In the genomic region with DNA sequence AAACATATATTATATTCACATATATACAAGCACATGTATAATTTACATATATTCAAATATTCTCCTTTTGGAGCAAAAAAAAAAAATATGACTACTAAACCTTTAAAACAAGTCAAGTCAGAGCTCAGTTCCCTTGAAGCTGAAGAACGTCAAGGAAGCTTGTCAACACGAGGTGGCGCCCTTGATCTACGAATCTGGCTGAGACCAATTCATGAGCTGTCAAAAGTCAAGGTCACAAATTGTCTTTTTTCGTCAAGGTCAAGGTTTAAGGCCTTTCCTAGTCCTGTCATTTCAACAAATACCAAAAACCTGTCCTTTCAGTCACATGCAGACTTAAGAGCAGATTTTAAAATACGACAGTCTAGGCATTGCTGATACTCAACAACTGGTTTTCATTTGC, we compare ENCODE assay signal across 8 mouse cellular contexts. TPM values are rescaled to one million over a fixed set of nuclear protein-coding genes. Genes with fewer than 3 reads are reported as not detected.
DNase-seq lines count a peak whose midpoint lies in the region; ATAC-seq and TF ChIP-seq lines count a peak whose summit lies in the region.
"Had no signal": no experiment of that assay in that cellular context is flagged by ENCODE, and none has a peak within 500 bp of the region (broad histone marks: within the 10 kb centered on the region; RNA-seq: fewer than 3 reads in every experiment).

No protein-coding gene starts in this region.

- no peak overlapping the region for H3K9ac ChIP-seq in kidney, postnatal 0 days (ENCODE audit: low read depth, low read length)
- H3K9ac ChIP-seq in liver, embryonic 14.5 days (replicated peaks): no peak overlapping the region
- H3K9ac ChIP-seq: heart, embryonic 15.5 days had no signal

- DNase-seq in testis, postnatal 14 days (ENCODE audit: low spot score): no peak
- DNase-seq in fibroblast of lung, adult 2 months (ENCODE audit: low read depth): peak; percentile 53
- peak; percentile 89 for DNase-seq in kidney, postnatal 0 days (ENCODE audit: low spot score)
- DNase-seq in liver, embryonic 14.5 days (ENCODE audit: low read depth in 3 of 3, low spot score in 3 of 3): peak; percentile 31 to 35 (median 32)
- peak; percentile 44 for DNase-seq in spleen, adult 12 weeks (ENCODE audit: low spot score)

- under 1% methylated on average over 6 of the region's 6 CpGs for WGBS in bone marrow, adult 2 months
- under 1% methylated on average over 6 of the region's 6 CpGs for WGBS in kidney, postnatal 0 days
- whole genome bisulfite sequencing in liver, embryonic 14.5 days (ENCODE audit: insufficient replicate concordance): under 1% methylated on average over 6 of the region's 6 CpGs

- TF ChIP-seq CTCF in testis, adult 2 months (IDR thresholded peaks at IDR 0.05; ENCODE audit: control insufficient read depth, insufficient read depth, insufficient replicate concordance, low read depth, low read length): peak; percentile 18; the same call in 1 of the 2 replicates
- peak; percentile 68 for TF ChIP-seq CTCF in bone marrow, adult 2 months (IDR thresholded peaks at IDR 0.05; ENCODE audit: control insufficient read depth, insufficient read depth, low read length)
- TF ChIP-seq CTCF in kidney, postnatal 0 days (IDR thresholded peaks at IDR 0.05; ENCODE audit: low read depth): peak; percentile 83
- peak; percentile 57 for TF ChIP-seq CTCF in liver, embryonic 14.5 days (IDR thresholded peaks at IDR 0.05; ENCODE audit: low read depth)

- H3K9me3 ChIP-seq in kidney, postnatal 0 days (replicated peaks; ENCODE audit: low read length): no peaks in the 10 kb centered on the region
- no peaks in the 10 kb centered on the region for H3K9me3 ChIP-seq in liver, embryonic 14.5 days (ENCODE audit: control insufficient read depth, low read length)
- H3K9me3 ChIP-seq: heart, embryonic 15.5 days had no signal

- peaks cover 18% of the 10 kb centered on the region for H3K4me1 ChIP-seq in testis, adult 2 months (ENCODE audit: control insufficient read depth, insufficient read depth, low read length)
- H3K4me1 ChIP-seq in bone marrow, adult 2 months (ENCODE audit: control insufficient read depth, insufficient read depth, low read length): no peaks in the 10 kb centered on the region
- peaks cover 8% of the 10 kb centered on the region; the same call in 1 of the 2 replicates for H3K4me1 ChIP-seq in kidney, postnatal 0 days (replicated peaks; ENCODE audit: insufficient read depth, low read length)
- no peaks in the 10 kb centered on the region for H3K4me1 ChIP-seq in liver, embryonic 14.5 days (replicated peaks; ENCODE audit: control insufficient read depth in 2 of 2, insufficient read depth in 2 of 2, low read length in 1 of 2)

- TF ChIP-seq POLR2A in testis, adult 2 months (IDR thresholded peaks at IDR 0.05; ENCODE audit: control insufficient read depth, low read depth, low read length): no peak
- TF ChIP-seq POLR2A in bone marrow, adult 2 months (IDR thresholded peaks at IDR 0.05; ENCODE audit: borderline replicate concordance, control insufficient read depth, low read depth, low read length): no peak

- no peak for ATAC-seq in kidney, postnatal 0 days (replicated peaks; ENCODE audit: low FRiP score, low read depth)
- ATAC-seq in liver, embryonic 14.5 days (ENCODE audit: insufficient read depth): no peak

- H3K4me2 ChIP-seq in kidney, postnatal 0 days (ENCODE audit: low read length): no peak overlapping the region
- H3K4me2 ChIP-seq in liver, embryonic 14.5 days (ENCODE audit: low read depth): no peak overlapping the region
- H3K4me2 ChIP-seq: heart, embryonic 15.5 days had no signal

- no peak for TF ChIP-seq EP300 in liver, embryonic 14.5 days (IDR thresholded peaks at IDR 0.05; ENCODE audit: low read depth)

- H3K27me3 ChIP-seq in testis, adult 2 months (ENCODE audit: control insufficient read depth, insufficient read depth, low read length): peaks cover 14% of the 10 kb centered on the region
- peaks cover 52% of the 10 kb centered on the region for H3K27me3 ChIP-seq in kidney, postnatal 0 days (ENCODE audit: insufficient read depth, low read length)
- H3K27me3 ChIP-seq in liver, embryonic 14.5 days (ENCODE audit: control insufficient read depth, insufficient read depth, low read length): peaks cover 93% of the 10 kb centered on the region

- H3K27ac ChIP-seq in testis, adult 2 months (ENCODE audit: control insufficient read depth, insufficient read depth, low read depth, low read length): no peak overlapping the region
- no peak overlapping the region for H3K27ac ChIP-seq in bone marrow, adult 2 months (ENCODE audit: control insufficient read depth, insufficient read depth, low read depth, low read length, poor library complexity)
- H3K27ac ChIP-seq in kidney, postnatal 0 days: no peak overlapping the region
- no peak overlapping the region for H3K27ac ChIP-seq in liver, embryonic 14.5 days
- H3K27ac ChIP-seq: heart, embryonic 15.5 days had no signal

- H3K4me3 ChIP-seq in testis, adult 2 months (ENCODE audit: control insufficient read depth, low read depth, low read length): no peak overlapping the region
- no peak overlapping the region for H3K4me3 ChIP-seq in bone marrow, adult 2 months (replicated peaks; ENCODE audit: control insufficient read depth, low read depth, low read length)
- H3K4me3 ChIP-seq in kidney, postnatal 0 days (replicated peaks; ENCODE audit: low read depth, low read length): no peak overlapping the region
- no peak overlapping the region for H3K4me3 ChIP-seq in liver, embryonic 14.5 days (ENCODE audit: insufficient read depth in 1 of 2, low read depth in 2 of 2, low read length in 2 of 2)
- H3K4me3 ChIP-seq: heart, embryonic 15.5 days had no signal

- no peaks in the 10 kb centered on the region for H3K36me3 ChIP-seq in testis, adult 2 months (ENCODE audit: control insufficient read depth, insufficient read depth, low read length)
- no peaks in the 10 kb centered on the region for H3K36me3 ChIP-seq in kidney, postnatal 0 days (ENCODE audit: insufficient read depth, low read length)
- H3K36me3 ChIP-seq in liver, embryonic 14.5 days (replicated peaks; ENCODE audit: control insufficient read depth, insufficient read depth, low read depth): no peaks in the 10 kb centered on the region
- H3K36me3 ChIP-seq: heart, embryonic 15.5 days had no signal

RNA-seq across cellular contexts. Expression of gene Hoxa13, which starts 3.7 kb away (rescaled TPM):
- not detected in 2 replicates for polyA plus RNA-seq in testis, adult 2 months (2012; rRNA removed)
- polyA plus RNA-seq in bone marrow, adult 2 months (2011; ENCODE audit: insufficient read depth, insufficient read length, low replicate concordance, missing spikeins): not detected in 2 replicates
- polyA plus RNA-seq in kidney, postnatal 0 days (2015; fragmentation: Nextera tagmentation; extraction: Ambion mirVana): not detected in 2 replicates
- 0.02 and 0.09 TPM in 2 replicates for polyA plus RNA-seq in liver, embryonic 14.5 days (2012; rRNA removed)
- not detected in 2 replicates for polyA plus RNA-seq in liver, embryonic 14.5 days (2014; fragmentation: Nextera tagmentation; extraction: Ambion mirVana)
- polyA plus RNA-seq: heart, embryonic 15.5 days had no signal

RNA-seq across cellular contexts. Expression of gene Hoxa11, which starts 11.3 kb away (rescaled TPM):
- polyA plus RNA-seq in testis, adult 2 months (2012; rRNA removed): 0.47 TPM in 1 of 2 replicates, not detected in the other
- 1.3 TPM in 1 of 2 replicates, not detected in the other for polyA plus RNA-seq in bone marrow, adult 2 months (2011; ENCODE audit: insufficient read depth, insufficient read length, low replicate concordance, missing spikeins)
- 24.7 and 27.7 TPM in 2 replicates for polyA plus RNA-seq in kidney, postnatal 0 days (2015; fragmentation: Nextera tagmentation; extraction: Ambion mirVana)
- polyA plus RNA-seq in liver, embryonic 14.5 days (2012; rRNA removed): 0.03 TPM in 1 of 2 replicates, not detected in the other
- not detected in 2 replicates for polyA plus RNA-seq in liver, embryonic 14.5 days (2014; fragmentation: Nextera tagmentation; extraction: Ambion mirVana)
- polyA plus RNA-seq: heart, embryonic 15.5 days had no signal

RNA-seq across cellular contexts. Expression of gene Hoxa10, which starts 16.3 kb away (rescaled TPM):
- polyA plus RNA-seq in testis, adult 2 months (2012; rRNA removed): 0.19 and 1.6 TPM in 2 replicates
- 0.93 and 1.6 TPM in 2 replicates for polyA plus RNA-seq in bone marrow, adult 2 months (2011; ENCODE audit: insufficient read depth, insufficient read length, low replicate concordance, missing spikeins)
- 175 and 183 TPM in 2 replicates for polyA plus RNA-seq in kidney, postnatal 0 days (2015; fragmentation: Nextera tagmentation; extraction: Ambion mirVana)
- 0.04 and 0.19 TPM in 2 replicates for polyA plus RNA-seq in liver, embryonic 14.5 days (2012; rRNA removed)
- 0.14 TPM in 1 of 2 replicates, not detected in the other for polyA plus RNA-seq in liver, embryonic 14.5 days (2014; fragmentation: Nextera tagmentation; extraction: Ambion mirVana)

RNA-seq across cellular contexts. Expression of gene Hoxa9, which starts 26.1 kb away (rescaled TPM):
- polyA plus RNA-seq in testis, adult 2 months (2012; rRNA removed): 0.52 and 1.9 TPM in 2 replicates
- polyA plus RNA-seq in bone marrow, adult 2 months (2011; ENCODE audit: insufficient read depth, insufficient read length, low replicate concordance, missing spikeins): 2.2 and 3.8 TPM in 2 replicates
- 57.3 and 57.8 TPM in 2 replicates for polyA plus RNA-seq in kidney, postnatal 0 days (2015; fragmentation: Nextera tagmentation; extraction: Ambion mirVana)
- 0.58 and 0.76 TPM in 2 replicates for polyA plus RNA-seq in liver, embryonic 14.5 days (2012; rRNA removed)
- 0.28 and 0.43 TPM in 2 replicates for polyA plus RNA-seq in liver, embryonic 14.5 days (2014; fragmentation: Nextera tagmentation; extraction: Ambion mirVana)

RNA-seq across cellular contexts. Expression of gene Hoxa7, which starts 35.3 kb away (rescaled TPM):
- polyA plus RNA-seq in testis, adult 2 months (2012; rRNA removed): 0.48 and 0.72 TPM in 2 replicates
- 1.4 and 2.8 TPM in 2 replicates for polyA plus RNA-seq in bone marrow, adult 2 months (2011; ENCODE audit: insufficient read depth, insufficient read length, low replicate concordance, missing spikeins)
- polyA plus RNA-seq in kidney, postnatal 0 days (2015; fragmentation: Nextera tagmentation; extraction: Ambion mirVana): 29.7 and 31.7 TPM in 2 replicates
- polyA plus RNA-seq in liver, embryonic 14.5 days (2012; rRNA removed): 0.18 and 0.26 TPM in 2 replicates
- polyA plus RNA-seq in liver, embryonic 14.5 days (2014; fragmentation: Nextera tagmentation; extraction: Ambion mirVana): 0.18 and 0.23 TPM in 2 replicates

Comparison
In these comparisons a context has a peak if more than half of its experiments do, and no peak if none do; other contexts are left out.
1. CTCF ChIP-seq: peak in every context shown above with its lines; median percentile 83 in kidney, postnatal 0 days; 68 in bone marrow, adult 2 months; 57 in liver, embryonic 14.5 days; 18 in testis, adult 2 months.
2. RNA of gene Hoxa11, which starts 11.3 kb away (polyA plus RNA-seq): 24.7 to 27.7 TPM in kidney, postnatal 0 days; 1.3 TPM in bone marrow, adult 2 months, 0.47 TPM in testis, adult 2 months and 0.03 TPM in liver, embryonic 14.5 days; every median in the first group is over 10 times any median in the second.
3. RNA of gene Hoxa10, which starts 16.3 kb away (polyA plus RNA-seq): 175 to 183 TPM in kidney, postnatal 0 days; 0.93 to 1.6 TPM in bone marrow, adult 2 months, 0.19 to 1.6 TPM in testis, adult 2 months and 0.04 to 0.19 TPM in liver, embryonic 14.5 days; every median in the first group is over 10 times any median in the second.